Mouse (Mus musculus) ZHBTc4 (cell line): ENCODE results near the gene Donson.
"Not testable (repeated sequence)": the region's sequence is repeated elsewhere in the genome, so short reads cannot be mapped to it uniquely, and the experiment has no call there.

Source experiments
- DNase-seq: peaks from one replicate; pipeline ENCODE4 v3.0.0-alpha.2; 2011; ENCODE audit warnings: low read depth, low spot score

Gene Donson

DNA sequence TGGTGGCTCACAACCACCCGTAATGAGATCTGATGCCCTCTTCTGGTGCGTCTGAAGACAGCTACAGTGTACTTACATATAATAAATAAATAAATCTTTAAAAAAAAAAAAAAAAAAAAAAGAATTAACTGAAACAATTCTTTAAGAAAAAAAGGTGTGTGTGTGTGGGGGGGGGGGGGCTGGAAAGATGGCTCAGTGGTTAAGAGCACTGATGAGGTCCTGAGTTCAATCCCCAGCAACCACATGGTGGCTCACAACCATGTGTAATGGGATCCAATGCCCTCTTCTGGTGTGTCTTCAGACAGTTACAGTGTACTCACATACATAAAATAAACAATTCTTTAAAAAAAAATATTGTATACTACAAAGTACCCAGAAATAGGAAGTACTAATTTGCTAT is 43.1 kb downstream of the Donson start:
- DNase-seq: not testable (repeated sequence)

DNA sequence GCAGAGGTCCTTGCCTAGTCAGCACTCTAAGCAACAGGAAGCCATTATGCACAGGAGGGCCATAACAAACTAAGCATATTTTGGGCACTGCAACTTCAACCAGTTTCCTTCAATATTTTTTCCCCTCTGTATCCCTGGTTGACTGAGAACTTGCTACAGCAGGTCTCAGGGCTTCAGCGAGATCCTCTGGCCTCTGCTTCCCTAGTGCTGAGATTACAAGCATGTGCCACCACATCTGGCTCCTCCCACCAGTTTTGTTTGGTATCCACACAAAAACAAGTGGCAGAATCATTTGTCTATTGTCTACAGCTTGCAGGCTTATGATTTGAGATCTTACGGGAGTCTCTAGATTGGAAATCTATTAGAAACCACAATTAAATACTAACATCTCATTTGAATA is 43.7 kb downstream of the Donson start:
- DNase-seq: no peak

DNA sequence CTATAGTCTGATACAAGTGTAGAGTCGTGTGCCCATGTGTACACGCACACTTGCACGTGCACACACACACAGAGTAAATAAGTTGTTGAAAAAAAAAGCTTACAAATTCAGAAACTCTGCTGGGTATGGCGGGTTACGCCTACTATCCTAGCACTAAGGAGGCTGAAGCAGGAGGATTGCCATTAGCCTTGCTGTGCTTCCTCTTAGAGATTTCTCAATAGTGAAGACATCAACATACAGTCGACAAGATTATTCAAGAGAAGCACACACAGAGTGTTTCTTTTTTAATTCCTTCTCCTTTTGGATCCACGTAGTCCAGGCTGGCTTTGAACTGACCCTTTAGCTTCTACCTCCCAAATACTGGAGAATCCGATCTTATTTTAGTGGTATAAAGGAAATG is 48.4 kb downstream of the Donson start:
- no peak for DNase-seq

DNA sequence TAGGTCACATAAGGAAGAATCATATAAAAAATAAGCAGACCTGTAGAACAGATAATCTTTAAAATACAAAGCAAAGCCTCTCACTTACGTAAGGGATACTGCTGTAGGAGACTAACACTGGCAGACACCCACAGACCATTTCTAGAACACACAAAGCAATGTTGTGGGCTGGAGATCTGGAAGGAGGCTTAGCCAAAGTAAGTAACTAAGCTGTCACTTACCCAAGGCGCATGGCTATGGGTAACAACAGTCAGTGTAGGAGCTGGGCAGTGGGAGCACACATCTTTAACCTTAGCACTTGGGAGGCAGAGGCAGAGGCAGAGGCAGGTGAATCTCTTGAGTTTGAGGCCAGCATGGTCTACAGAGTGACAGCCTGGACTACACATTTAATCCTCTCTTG is 48.9 kb downstream of the Donson start:
- no peak for DNase-seq

DNA sequence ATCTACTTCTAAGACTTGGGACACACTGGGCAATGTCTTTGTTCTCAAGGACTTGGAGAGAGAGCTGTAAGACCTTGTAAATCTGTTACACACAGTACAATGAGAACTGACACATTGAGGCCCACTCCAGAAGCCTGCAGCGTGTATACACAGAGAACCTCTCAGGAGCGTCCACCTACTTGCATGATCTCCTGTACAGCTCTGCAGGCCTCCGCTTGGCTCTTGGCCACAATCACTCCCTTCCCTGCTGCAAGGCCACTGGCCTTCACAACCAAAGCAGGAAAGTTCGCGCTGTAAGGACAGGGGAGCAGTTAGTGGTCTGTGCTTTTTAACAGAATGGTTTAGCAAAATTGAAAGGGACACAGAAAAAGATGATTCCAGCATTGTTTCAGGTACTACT is 49.4 kb downstream of the Donson start:
- DNase-seq: no peak

DNA sequence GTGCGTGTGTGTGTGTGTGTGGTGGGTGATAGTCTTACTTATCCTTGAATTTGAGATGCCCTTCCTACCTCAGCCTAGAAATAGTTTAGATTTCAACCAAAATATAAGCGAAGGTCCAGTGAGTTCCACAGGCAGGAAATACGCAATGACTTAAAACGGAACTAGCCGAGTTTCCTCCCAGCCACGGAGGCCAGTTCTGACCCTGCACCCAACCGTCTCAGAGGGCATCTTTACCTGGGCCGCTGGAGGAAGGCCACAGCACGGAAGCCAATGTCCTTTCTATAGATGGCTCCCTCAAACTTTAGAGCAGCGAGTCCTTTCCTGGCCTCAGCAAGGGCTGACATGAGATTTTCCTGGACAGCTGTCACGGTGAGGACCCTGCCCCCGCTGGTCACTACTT is 54.9 kb downstream of the Donson start:
- DNase-seq: no peak

DNA sequence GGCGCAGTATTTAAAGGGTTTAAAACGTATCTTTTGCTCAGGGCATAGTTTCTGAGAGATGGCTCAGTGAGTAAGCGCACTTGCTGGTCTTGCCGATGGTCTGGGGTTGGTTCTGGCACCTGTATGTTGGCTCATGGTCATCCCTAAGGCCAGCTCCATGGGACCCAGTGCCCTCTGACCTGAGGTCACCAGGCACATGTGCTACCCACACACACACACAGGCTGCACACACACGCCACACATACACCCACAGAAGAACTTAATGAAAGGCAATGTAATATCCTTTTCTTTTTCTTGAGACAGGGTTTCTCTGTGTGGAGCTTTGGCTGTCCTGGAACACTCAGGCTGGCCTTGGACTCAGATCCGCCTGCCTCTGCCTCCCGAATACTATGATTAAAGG is 55.6 kb downstream of the Donson start:
- DNase-seq: no peak

DNA sequence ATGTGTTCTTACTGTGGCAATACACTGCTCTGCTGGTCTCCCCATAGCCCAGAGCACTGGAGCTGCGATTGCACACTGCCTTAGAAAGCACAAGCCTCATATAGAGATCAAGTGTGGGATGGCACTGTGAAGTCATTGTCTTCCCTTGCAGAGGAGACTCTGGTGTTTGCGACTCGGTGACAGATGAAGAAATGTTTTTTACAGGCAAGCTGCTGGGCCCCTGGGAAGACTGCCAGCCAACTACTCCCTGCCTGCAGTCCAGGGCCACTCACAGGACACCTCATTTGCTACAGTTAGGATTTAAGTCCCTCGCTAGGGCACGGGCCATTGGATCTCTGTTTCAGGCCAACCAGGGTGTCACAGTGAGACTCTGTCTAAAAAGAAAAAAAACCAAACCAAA is 56.1 kb downstream of the Donson start:
- DNase-seq: no peak

DNA sequence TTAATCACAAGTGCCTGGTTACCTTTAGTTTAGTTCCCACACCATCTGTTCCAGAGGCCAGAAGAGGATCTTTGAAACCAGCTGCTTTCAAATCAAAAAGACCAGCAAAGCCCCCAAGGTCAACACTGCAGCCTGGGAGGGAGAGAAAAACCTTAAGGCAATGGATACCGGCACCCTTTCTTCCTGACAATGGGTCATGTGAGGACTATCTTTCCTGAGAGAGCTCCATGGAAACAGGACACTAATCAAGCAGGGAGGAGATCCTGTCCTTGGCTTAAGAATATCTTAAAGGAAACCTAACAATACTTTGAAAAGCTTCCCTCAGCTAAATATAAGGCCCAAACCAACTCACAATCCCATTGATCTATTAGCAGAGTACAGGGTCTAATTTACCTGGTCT is 58.0 kb downstream of the Donson start:
- DNase-seq: peak; percentile 67

DNA sequence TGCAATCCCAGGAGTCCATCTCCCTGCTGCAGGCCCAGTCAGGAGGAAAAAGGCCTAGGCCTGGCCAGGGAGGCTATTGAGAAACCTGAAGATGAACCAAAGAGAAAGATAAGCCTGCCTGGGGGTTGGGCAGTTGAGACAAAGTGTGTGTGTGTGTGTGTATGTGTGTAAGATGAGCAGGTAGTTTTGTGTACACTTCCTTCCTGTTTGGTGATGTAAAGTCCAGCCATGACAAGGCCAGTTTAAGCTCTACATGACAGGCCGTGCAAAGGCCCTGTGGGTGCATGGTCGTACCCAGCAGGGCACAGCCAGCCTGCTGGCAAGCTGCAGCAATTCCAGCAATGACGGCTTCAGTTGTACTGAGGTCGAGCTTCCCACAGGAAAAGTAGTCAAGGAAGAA is 58.8 kb downstream of the Donson start:
- DNase-seq: no peak

DNA sequence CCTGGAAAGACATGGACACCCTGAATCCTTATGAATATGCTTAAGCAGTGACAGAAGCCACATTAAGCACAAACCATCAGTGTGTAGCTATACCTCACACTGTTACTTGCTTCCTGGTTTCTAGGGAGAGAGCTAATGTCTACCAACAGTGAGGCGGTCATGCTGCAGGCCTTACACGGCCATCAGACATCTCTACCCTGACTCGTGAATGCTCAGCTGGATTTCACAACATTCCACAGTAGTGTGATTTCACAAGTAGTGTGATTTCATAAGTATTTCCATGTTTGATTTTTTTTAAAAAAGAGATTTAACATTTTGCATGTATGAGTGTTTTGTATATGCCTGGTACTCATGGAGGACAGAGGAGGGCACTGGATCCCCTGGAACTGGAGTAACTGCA is 59.9 kb downstream of the Donson start:
- DNase-seq: no peak

DNA sequence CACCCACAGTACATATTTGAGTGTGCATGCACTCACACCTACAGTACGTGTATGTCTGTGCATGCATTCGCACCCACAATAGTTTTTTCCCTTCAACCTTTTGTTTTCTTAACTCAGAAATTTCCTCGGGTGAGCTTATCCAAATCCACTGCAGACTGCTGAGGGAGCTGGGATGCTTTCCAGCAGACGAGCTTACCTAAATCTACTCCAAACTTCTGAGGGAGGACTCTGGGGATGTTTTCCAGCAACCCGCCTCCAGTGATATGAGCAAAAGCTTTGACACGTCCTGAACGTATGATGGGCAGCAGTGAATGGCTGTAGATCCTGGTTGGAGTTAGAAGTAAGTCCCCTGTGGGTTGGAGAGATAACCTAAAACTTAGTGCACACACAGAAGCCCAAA is 60.7 kb downstream of the Donson start:
- no peak for DNase-seq
